Mouse (Mus musculus): Measurements from ENCODE around the gene Mbd6. TPM values are rescaled to one million over a fixed set of nuclear protein-coding genes. Genes with fewer than 3 reads are reported as not detected.

Gene Mbd6
- polyA plus RNA-seq, 1 experiment from 2014 or later, result 9.8 TPM

DNA sequence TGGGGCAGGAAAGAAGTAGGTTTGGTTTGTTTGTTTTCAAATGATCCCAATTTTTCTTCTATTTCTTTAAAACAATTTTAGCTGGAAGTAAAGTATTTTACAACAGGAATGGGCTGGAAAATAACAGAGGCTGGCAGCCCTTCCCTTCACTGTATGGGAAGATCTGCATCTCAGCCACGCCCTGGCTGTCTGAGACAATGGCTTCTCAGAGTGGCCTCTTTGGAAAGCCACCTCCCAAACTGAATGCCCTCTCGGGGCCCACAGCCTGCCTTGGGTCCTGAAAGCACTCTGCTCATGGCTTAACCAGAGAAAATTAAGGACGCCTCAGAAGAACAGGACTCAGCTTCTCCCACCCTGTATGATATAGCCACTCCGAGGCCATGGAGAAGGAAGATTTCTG lies 18.9 kb downstream of the Mbd6 start:
- Histone ChIP-seq H3K4me1 (ENCODE audit: control insufficient read depth, insufficient read depth, low read length) (no peaks in the 10 kb centered on the region), H3K9ac (replicated peaks; ENCODE audit: low read length) (no peak overlapping the region), H3K4me2 (ENCODE audit: low read depth, low read length) (no peak overlapping the region), H3K36me3 (replicated peaks; ENCODE audit: control insufficient read depth, insufficient read depth, low read depth, low read length) (no peaks in the 10 kb centered on the region; the same call in none of the 2 replicates), H3K4me3 (ENCODE audit: low read depth, low read length) (no peak overlapping the region), H3K27ac (replicated peaks; ENCODE audit: low read depth, low read length) (no peak overlapping the region), H3K27me3 (ENCODE audit: control insufficient read depth, insufficient read depth, low read length) (no peaks in the 10 kb centered on the region), H3K9me3 (replicated peaks; ENCODE audit: control insufficient read depth, low read length) (no peaks in the 10 kb centered on the region)
- WGBS, result 68% methylated on average over 4 of the region's 4 CpGs
- ATAC-seq (replicated peaks; ENCODE audit: insufficient number of reproducible peaks, low FRiP score, low TSS enrichment, low read depth) (no peak), DNase-seq (ENCODE audit: low spot score) (no peak)

GRCm38 (mm10) chr10:127269036-127269435 lies 19.8 kb downstream of the Mbd6 start:
- H3K27ac ChIP-seq (replicated peaks; ENCODE audit: low read depth, low read length), result no peak overlapping the region
- H3K4me2 ChIP-seq (ENCODE audit: low read depth, low read length), result no peak overlapping the region
- no peaks in the 10 kb centered on the region; the same call in 1 of the 2 replicates for H3K36me3 ChIP-seq (replicated peaks; ENCODE audit: control insufficient read depth, insufficient read depth, low read depth, low read length)
- no peak overlapping the region for H3K9ac ChIP-seq (replicated peaks; ENCODE audit: low read length)
- no peaks in the 10 kb centered on the region; the same call in 1 of the 2 replicates for H3K27me3 ChIP-seq (ENCODE audit: control insufficient read depth, insufficient read depth, low read length)
- no peak for ATAC-seq (replicated peaks; ENCODE audit: insufficient number of reproducible peaks, low FRiP score, low TSS enrichment, low read depth)
- DNase-seq (ENCODE audit: low spot score), result no peak
- H3K4me3 ChIP-seq (ENCODE audit: low read depth, low read length), result no peak overlapping the region
- no peaks in the 10 kb centered on the region for H3K4me1 ChIP-seq (ENCODE audit: control insufficient read depth, insufficient read depth, low read length)
- 87% methylated on average over 12 of the region's 12 CpGs for WGBS
- H3K9me3 ChIP-seq (replicated peaks; ENCODE audit: control insufficient read depth, low read length), result no peaks in the 10 kb centered on the region

DNA sequence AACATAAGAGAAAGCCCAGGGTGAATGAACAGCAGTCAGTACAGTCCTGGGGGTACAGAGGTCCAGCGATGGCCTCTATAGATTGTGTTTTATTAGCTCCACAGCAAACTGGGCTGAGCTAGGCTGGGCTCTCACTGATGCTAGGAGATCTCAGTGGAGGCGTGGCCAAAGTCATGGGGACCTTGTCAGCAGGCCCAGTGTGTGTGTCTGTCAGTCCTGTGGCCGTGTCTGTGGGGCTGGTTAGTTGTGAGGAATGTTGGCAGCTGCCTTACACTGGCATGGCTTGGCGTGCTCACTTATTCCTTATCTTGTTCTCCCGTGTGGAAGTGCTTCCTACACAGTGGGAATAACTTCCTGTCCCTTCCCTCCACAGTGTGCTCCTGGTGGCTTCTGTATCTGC lies 20.4 kb downstream of the Mbd6 start:
- ATAC-seq (replicated peaks; ENCODE audit: insufficient number of reproducible peaks, low FRiP score, low TSS enrichment, low read depth), result no peak
- H3K9me3 ChIP-seq (replicated peaks; ENCODE audit: control insufficient read depth, low read length), result no peaks in the 10 kb centered on the region
- H3K27me3 ChIP-seq (ENCODE audit: control insufficient read depth, insufficient read depth, low read length), result no peaks in the 10 kb centered on the region; the same call in 1 of the 2 replicates
- H3K4me3 ChIP-seq (ENCODE audit: low read depth, low read length), result no peak overlapping the region
- H3K4me2 ChIP-seq (ENCODE audit: low read depth, low read length), result no peak overlapping the region
- no peak overlapping the region for H3K9ac ChIP-seq (replicated peaks; ENCODE audit: low read length)
- H3K27ac ChIP-seq (replicated peaks; ENCODE audit: low read depth, low read length), result no peak overlapping the region
- 87% methylated on average over 5 of the region's 5 CpGs for WGBS
- no peaks in the 10 kb centered on the region for H3K4me1 ChIP-seq (ENCODE audit: control insufficient read depth, insufficient read depth, low read length)
- no peaks in the 10 kb centered on the region; the same call in 1 of the 2 replicates for H3K36me3 ChIP-seq (replicated peaks; ENCODE audit: control insufficient read depth, insufficient read depth, low read depth, low read length)
- DNase-seq (ENCODE audit: low spot score), result no peak

- H3K4me1 ChIP-seq (ENCODE audit: control insufficient read depth, insufficient read depth, low read length), result no peaks in the 10 kb centered on the region; the same call in 1 of the 2 replicates
- ATAC-seq (replicated peaks; ENCODE audit: insufficient number of reproducible peaks, low FRiP score, low TSS enrichment, low read depth), result no peak
- no peak for DNase-seq (ENCODE audit: low spot score)
- peak overlapping the region; percentile 77 for H3K4me3 ChIP-seq (ENCODE audit: low read depth, low read length)
- no peak overlapping the region for H3K27ac ChIP-seq (replicated peaks; ENCODE audit: low read depth, low read length)
- H3K9ac ChIP-seq (replicated peaks; ENCODE audit: low read length), result no peak overlapping the region; the same call in 1 of the 2 replicates
- no peaks in the 10 kb centered on the region for H3K9me3 ChIP-seq (replicated peaks; ENCODE audit: control insufficient read depth, low read length)
- H3K4me2 ChIP-seq (ENCODE audit: low read depth, low read length), result peak overlapping the region; percentile 69
- 79% methylated on average over 5 of the region's 5 CpGs for WGBS
- H3K27me3 ChIP-seq (ENCODE audit: control insufficient read depth, insufficient read depth, low read length), result peaks cover 8% of the 10 kb centered on the region
- no peaks in the 10 kb centered on the region; the same call in 1 of the 2 replicates for H3K36me3 ChIP-seq (replicated peaks; ENCODE audit: control insufficient read depth, insufficient read depth, low read depth, low read length)
These were observed 21.5 kb downstream of the Mbd6 start for GRCm38 (mm10) chr10:127267318-127267717.

DNA sequence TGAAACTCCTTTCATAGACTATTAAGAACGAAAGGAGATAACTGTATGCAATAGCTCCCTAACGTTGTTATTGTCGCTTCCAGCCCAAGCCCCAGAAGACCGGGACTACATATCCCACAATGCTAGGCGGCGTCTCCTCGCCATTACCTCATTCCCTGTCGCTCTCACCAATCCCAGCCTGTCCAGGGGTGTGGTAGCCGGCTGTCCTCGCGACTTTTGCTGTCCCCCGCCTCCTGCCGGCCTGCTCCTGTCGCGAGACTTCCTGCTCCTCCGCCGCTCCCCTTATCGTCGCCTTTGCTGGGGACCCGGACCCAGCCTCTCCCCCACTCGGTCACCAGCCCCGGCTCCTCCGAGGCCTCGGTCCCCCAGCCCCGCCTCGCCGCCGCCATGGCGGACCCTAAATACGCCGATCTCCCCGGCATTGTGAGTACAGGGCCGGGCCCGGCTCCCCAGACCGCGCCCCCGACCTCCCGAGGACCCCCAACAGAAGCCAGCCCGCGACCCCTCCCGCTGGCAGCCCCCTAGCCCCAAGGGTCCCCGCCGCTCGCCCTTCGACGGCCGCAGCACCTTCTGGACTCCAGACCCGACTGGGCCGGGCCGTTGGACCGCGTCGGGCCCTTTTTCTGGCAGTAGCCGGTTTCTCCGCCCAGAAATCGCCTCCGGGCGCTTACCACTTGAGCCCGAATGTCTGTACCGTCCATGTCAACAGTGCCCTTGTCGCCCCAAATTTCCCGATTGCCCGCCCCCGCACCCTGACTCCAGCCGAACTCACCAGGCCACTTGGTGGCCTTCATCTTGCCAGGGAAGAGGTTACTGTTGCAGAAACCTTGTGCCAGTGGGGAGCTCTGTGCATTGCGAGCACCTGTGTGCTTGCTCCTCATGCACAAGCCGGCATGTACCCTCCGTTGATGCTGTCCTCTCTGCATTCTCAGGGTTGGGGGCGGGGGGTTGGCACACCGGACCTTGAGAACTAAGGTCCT lies 22.4 kb downstream of the Mbd6 start, which contains the start of gene Dctn2:
Gene Dctn2 (plus strand): TSS at position 257 of the 980 bp plus-strand sequence.
- under 1% methylated on average over 70 of the region's 70 CpGs for WGBS
- Histone ChIP-seq H3K4me3 (ENCODE audit: low read depth, low read length) (peak within 1 kb of the TSS; percentile 77), H3K36me3 (replicated peaks; ENCODE audit: control insufficient read depth, insufficient read depth, low read depth, low read length) (no peaks in the 10 kb centered on the region; the same call in 1 of the 2 replicates), H3K9ac (replicated peaks; ENCODE audit: low read length) (peak within 1 kb of the TSS; percentile 92), H3K9me3 (replicated peaks; ENCODE audit: control insufficient read depth, low read length) (no peaks in the 10 kb centered on the region), H3K4me1 (ENCODE audit: control insufficient read depth, insufficient read depth, low read length) (no peaks in the 10 kb centered on the region; the same call in 1 of the 2 replicates), H3K27me3 (ENCODE audit: control insufficient read depth, insufficient read depth, low read length) (peaks cover 11% of the 10 kb centered on the region), H3K27ac (replicated peaks; ENCODE audit: low read depth, low read length) (peak within 1 kb of the TSS; percentile 63; the same call in 1 of the 2 replicates), H3K4me2 (ENCODE audit: low read depth, low read length) (peak within 1 kb of the TSS; percentile 69)
- DNase-seq (ENCODE audit: low spot score) (peak; percentile 96), ATAC-seq (replicated peaks; ENCODE audit: insufficient number of reproducible peaks, low FRiP score, low TSS enrichment, low read depth) (peak; percentile 96)

DNA sequence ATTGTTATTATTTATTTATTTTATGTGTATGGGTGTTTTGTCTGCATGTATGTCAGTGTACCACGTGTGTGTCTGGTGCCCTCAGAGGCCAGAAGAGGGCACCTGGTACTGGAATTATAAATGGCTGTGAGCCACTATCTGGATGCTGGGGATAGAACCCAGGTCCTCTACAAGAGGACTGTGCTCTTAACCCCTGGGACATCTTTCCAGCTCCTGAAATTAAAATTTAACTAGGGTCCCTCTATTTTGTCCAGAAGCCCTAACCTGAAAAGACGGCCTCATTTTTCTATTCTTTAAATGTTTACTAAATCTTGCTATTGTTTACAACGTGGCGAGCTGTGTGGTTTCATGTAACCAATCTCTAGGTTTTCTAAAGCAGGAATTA lies 23.1 kb downstream of the Mbd6 start:
- no peak overlapping the region for H3K27ac ChIP-seq (replicated peaks; ENCODE audit: low read depth, low read length)
- H3K9ac ChIP-seq (replicated peaks; ENCODE audit: low read length), result no peak overlapping the region

GRCm38 (mm10) chr10:127264971-127265370 lies 23.8 kb downstream of the Mbd6 start:
- Histone ChIP-seq H3K27ac (replicated peaks; ENCODE audit: low read depth, low read length) (no peak overlapping the region), H3K9ac (replicated peaks; ENCODE audit: low read length) (no peak overlapping the region), H3K36me3 (replicated peaks; ENCODE audit: control insufficient read depth, insufficient read depth, low read depth, low read length) (no peaks in the 10 kb centered on the region; the same call in 1 of the 2 replicates), H3K4me2 (ENCODE audit: low read depth, low read length) (no peak overlapping the region), H3K27me3 (ENCODE audit: control insufficient read depth, insufficient read depth, low read length) (peaks cover 11% of the 10 kb centered on the region), H3K9me3 (replicated peaks; ENCODE audit: control insufficient read depth, low read length) (no peaks in the 10 kb centered on the region), H3K4me1 (ENCODE audit: control insufficient read depth, insufficient read depth, low read length) (no peaks in the 10 kb centered on the region; the same call in 1 of the 2 replicates), H3K4me3 (ENCODE audit: low read depth, low read length) (no peak overlapping the region)
- DNase-seq (ENCODE audit: low spot score) (no peak), ATAC-seq (replicated peaks; ENCODE audit: insufficient number of reproducible peaks, low FRiP score, low TSS enrichment, low read depth) (no peak)
- WGBS, result 70% methylated on average over 4 of the region's 4 CpGs

More for the DNA sequence above, 23.1 kb downstream of the Mbd6 start:
- no peak overlapping the region for H3K4me2 ChIP-seq (ENCODE audit: low read depth, low read length)
- H3K4me1 ChIP-seq (ENCODE audit: control insufficient read depth, insufficient read depth, low read length), result no peaks in the 10 kb centered on the region; the same call in 1 of the 2 replicates
- ATAC-seq (replicated peaks; ENCODE audit: insufficient number of reproducible peaks, low FRiP score, low TSS enrichment, low read depth), result no peak
- H3K4me3 ChIP-seq (ENCODE audit: low read depth, low read length), result peak overlapping the region; percentile 77; the same call in 1 of the 2 replicates
- no peaks in the 10 kb centered on the region for H3K9me3 ChIP-seq (replicated peaks; ENCODE audit: control insufficient read depth, low read length)
- 28% methylated on average over 4 of the region's 4 CpGs for WGBS
- H3K27me3 ChIP-seq (ENCODE audit: control insufficient read depth, insufficient read depth, low read length), result peaks cover 11% of the 10 kb centered on the region
- H3K36me3 ChIP-seq (replicated peaks; ENCODE audit: control insufficient read depth, insufficient read depth, low read depth, low read length), result no peaks in the 10 kb centered on the region; the same call in 1 of the 2 replicates
- DNase-seq (ENCODE audit: low spot score), result no peak

DNA sequence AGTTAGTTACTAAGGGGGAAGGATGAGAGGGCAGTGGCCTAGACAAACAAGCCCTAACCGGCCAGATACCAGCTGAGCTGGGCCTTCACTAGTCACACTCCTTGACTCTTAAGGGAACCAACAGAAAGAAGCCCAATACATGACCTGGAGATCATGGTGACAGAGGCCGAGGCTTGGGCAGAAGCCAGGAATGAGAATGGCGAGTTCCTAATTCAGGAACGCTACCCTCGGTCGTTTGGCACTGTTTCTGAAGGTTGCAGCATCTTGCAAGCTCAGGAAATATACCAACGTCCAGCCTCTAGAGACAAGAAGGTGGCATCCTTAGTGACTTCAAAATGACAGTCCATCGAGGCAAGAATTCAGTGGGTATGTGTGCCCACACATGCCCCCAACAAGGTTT lies 24.5 kb downstream of the Mbd6 start:
- Histone ChIP-seq H3K9me3 (replicated peaks; ENCODE audit: control insufficient read depth, low read length) (no peaks in the 10 kb centered on the region), H3K4me1 (ENCODE audit: control insufficient read depth, insufficient read depth, low read length) (no peaks in the 10 kb centered on the region; the same call in 1 of the 2 replicates), H3K4me3 (ENCODE audit: low read depth, low read length) (no peak overlapping the region), H3K9ac (replicated peaks; ENCODE audit: low read length) (no peak overlapping the region), H3K27me3 (ENCODE audit: control insufficient read depth, insufficient read depth, low read length) (peaks cover 11% of the 10 kb centered on the region), H3K4me2 (ENCODE audit: low read depth, low read length) (no peak overlapping the region), H3K36me3 (replicated peaks; ENCODE audit: control insufficient read depth, insufficient read depth, low read depth, low read length) (no peaks in the 10 kb centered on the region; the same call in 1 of the 2 replicates), H3K27ac (replicated peaks; ENCODE audit: low read depth, low read length) (no peak overlapping the region)
- WGBS, result 81% methylated on average over 8 of the region's 8 CpGs
- no peak for DNase-seq (ENCODE audit: low spot score)
- ATAC-seq (replicated peaks; ENCODE audit: insufficient number of reproducible peaks, low FRiP score, low TSS enrichment, low read depth), result no peak

All from embryonic facial prominence, embryonic 11.5 days (tissue).